Mouse (Mus musculus) retina, adult 2 months (tissue): ENCODE results near the gene Hoxa3.
A peak's percentile ranks its signal among the peaks of the same experiment; 100 is the strongest.

Experiments used
- DNase-seq: peaks from one replicate; pipeline ENCODE4 v3.0.0-alpha.2; 2012; ENCODE audit warnings: low read depth, low spot score

Hoxa3 gene

GRCm38 (mm10) chr6:52205221-52205620, 7.9 kb downstream of the Hoxa3 start:
- DNase-seq: no peak

- DNase-seq: no peak
Measured at GRCm38 (mm10) chr6:52204050-52204752, 8.9 kb downstream of the Hoxa3 start, which contains the start of gene Hoxa5. Hoxa5 (minus strand) TSS chr6:52204587.

- DNase-seq: no peak
Measured at GRCm38 (mm10) chr6:52203371-52204049, 9.6 kb downstream of the Hoxa3 start.

- no peak for DNase-seq
Measured at GRCm38 (mm10) chr6:52203121-52203370, 10.1 kb downstream of the Hoxa3 start.

- DNase-seq: no peak
Measured at GRCm38 (mm10) chr6:52202362-52203120, 10.6 kb downstream of the Hoxa3 start.

- DNase-seq: no peak
Measured at GRCm38 (mm10) chr6:52201269-52201668, 11.9 kb downstream of the Hoxa3 start.

GRCm38 (mm10) chr6:52200751-52201250, 12.3 kb downstream of the Hoxa3 start:
- DNase-seq: no peak

- no peak for DNase-seq
Measured at GRCm38 (mm10) chr6:52200073-52200750, 12.9 kb downstream of the Hoxa3 start.

- DNase-seq: no peak
Measured at GRCm38 (mm10) chr6:52197271-52197670, 15.9 kb downstream of the Hoxa3 start.

- no peak for DNase-seq
Measured at GRCm38 (mm10) chr6:52196811-52197210, 16.3 kb downstream of the Hoxa3 start.

GRCm38 (mm10) chr6:52194690-52195089, 18.4 kb downstream of the Hoxa3 start:
- DNase-seq: no peak

GRCm38 (mm10) chr6:52191860-52192550, 21.1 kb downstream of the Hoxa3 start:
- DNase-seq: peak; percentile 20

GRCm38 (mm10) chr6:52190906-52191810, 22.0 kb downstream of the Hoxa3 start, which contains the start of gene Hoxa4:
Hoxa4 (minus strand) TSS chr6:52191753.
- DNase-seq: no peak

GRCm38 (mm10) chr6:52190410-52190809, 22.7 kb downstream of the Hoxa3 start:
- DNase-seq: no peak

GRCm38 (mm10) chr6:52189909-52190308, 23.2 kb downstream of the Hoxa3 start:
- no peak for DNase-seq

- DNase-seq: no peak
Measured at GRCm38 (mm10) chr6:52189172-52189591, 24.0 kb downstream of the Hoxa3 start.

GRCm38 (mm10) chr6:52186500-52186899, 26.6 kb downstream of the Hoxa3 start:
- DNase-seq: no peak

GRCm38 (mm10) chr6:52185834-52186233, 27.3 kb downstream of the Hoxa3 start:
- DNase-seq: no peak

GRCm38 (mm10) chr6:52185222-52185621, 27.9 kb downstream of the Hoxa3 start:
- DNase-seq: no peak

GRCm38 (mm10) chr6:52184668-52185067, 28.5 kb downstream of the Hoxa3 start:
- DNase-seq: no peak
